In genomic region chr7:123353081-123353480, GRCm38 (mm10) we compare ENCODE assay signal across 14 mouse cellular contexts.
"Had no signal": no experiment of that assay in that cellular context is flagged by ENCODE, and none has a peak within 500 bp of the region (broad histone marks: within the 10 kb centered on the region; RNA-seq: fewer than 3 reads in every experiment).

No protein-coding gene starts in this region.

- DNase-seq: kidney, adult 18-20 months; kidney, adult 9 months; kidney, postnatal 14 days; kidney, postnatal 4 days; lung, adult 18-20 months; lung, postnatal 10 days; lung, postnatal 36 days; thymus, adult 18-20 months; thymus, postnatal 4 days had no signal

- H3K4me2 ChIP-seq: lung, embryonic 15.5 days; midbrain, embryonic 13.5 days had no signal

- H3K9me3 ChIP-seq: lung, embryonic 15.5 days; megakaryocyte, embryonic 14.5 days; midbrain, embryonic 10.5 days; midbrain, embryonic 13.5 days had no signal

- H3K9ac ChIP-seq: lung, embryonic 15.5 days; midbrain, embryonic 13.5 days had no signal

- H3K4me3 ChIP-seq: lung, embryonic 15.5 days; megakaryocyte, embryonic 14.5 days; midbrain, embryonic 10.5 days; midbrain, embryonic 13.5 days had no signal

- H3K36me3 ChIP-seq: lung, embryonic 15.5 days had no signal

- H3K27me3 ChIP-seq: lung, embryonic 15.5 days; megakaryocyte, embryonic 14.5 days; midbrain, embryonic 13.5 days had no signal

- ATAC-seq: midbrain, embryonic 13.5 days; midbrain, embryonic 16.5 days had no signal

- H3K27ac ChIP-seq: lung, embryonic 15.5 days; midbrain, embryonic 10.5 days; midbrain, embryonic 13.5 days had no signal
